Mouse (Mus musculus) kidney, postnatal 14 days (tissue): ENCODE measurements around the gene Tmem178.

Source experiments
- DNase-seq: peaks from one replicate; pipeline ENCODE4 v3.0.0; 2022; ENCODE audit warnings: mixed read lengths

Tmem178 gene

DNA sequence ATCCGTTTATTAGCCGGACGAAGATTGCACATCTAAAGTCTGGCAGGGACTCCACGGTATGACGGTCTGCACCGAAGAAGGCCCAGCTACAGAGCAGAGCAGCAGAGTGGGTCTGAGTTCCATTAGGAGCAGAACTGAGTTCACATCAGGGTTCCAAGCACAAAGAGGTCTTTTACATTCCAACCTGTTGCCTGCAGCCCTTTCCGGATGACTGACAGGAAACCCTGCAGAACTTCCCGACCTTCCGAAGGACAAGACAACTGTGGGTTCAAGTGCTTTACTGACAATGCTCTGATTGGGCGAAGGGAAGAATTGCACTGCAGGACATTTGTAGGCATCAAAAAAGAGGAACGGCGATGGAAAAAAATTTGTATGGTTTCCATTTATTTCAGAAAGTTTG lies 56.6 kb downstream of the Tmem178 start:
- no peak for DNase-seq

DNA sequence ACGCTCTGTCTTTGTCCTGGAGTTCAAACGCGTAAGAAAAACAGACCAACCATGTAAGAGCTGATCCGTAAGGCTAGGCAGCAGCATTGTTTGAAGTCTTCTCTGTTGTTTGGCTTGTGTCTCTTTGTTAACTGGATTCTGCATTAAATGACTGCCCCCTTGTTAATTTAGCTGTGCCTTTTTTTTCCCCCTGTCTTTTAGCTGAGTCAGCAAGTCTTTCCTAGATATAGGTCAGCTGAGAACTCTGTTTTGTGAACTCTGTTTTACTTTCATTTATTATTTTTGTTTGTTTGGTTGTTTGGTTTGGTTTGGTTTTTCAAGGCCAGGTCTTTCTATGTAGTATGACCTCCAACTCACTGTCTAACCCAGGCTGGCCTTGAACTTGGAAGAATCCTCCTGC lies 57.2 kb downstream of the Tmem178 start:
- DNase-seq = no peak

DNA sequence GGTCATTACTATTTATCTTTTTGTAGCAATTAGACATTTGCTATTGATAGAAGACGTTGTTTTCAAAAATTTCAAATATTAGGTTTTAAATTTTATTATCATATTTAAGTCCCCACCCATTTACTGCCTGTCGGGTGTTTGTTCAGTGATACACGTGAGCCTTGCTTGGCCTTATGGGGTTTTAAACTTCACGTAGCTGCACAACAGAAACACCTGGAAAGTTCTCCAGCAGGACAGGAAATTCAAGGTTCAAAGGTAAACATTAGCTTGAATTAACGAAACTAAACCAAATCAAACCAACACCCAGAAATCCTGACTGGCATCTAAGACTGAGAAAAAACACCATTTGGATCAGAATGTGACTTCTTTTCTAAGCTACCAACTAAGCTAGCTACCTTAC lies 57.7 kb downstream of the Tmem178 start:
- no peak for DNase-seq

DNA sequence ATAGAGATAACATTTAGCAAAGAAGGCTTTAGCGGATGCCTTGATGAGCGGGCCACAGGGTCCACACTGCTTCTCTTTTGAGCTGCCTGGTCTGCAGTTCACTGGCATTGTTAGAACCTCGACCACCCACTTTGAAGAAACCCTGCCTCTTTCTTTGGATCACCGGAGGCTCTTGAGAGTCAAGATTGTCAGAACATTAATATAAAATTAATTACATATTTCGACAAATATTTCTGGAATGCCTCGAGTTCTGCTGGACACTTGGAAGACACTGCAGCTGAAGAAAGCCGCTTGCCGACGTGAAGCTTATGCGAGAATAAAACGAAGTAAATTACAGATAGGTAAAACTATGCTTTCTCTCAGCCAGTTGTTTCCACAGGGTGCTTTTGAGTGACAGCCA lies 60.0 kb downstream of the Tmem178 start:
- DNase-seq = no peak

DNA sequence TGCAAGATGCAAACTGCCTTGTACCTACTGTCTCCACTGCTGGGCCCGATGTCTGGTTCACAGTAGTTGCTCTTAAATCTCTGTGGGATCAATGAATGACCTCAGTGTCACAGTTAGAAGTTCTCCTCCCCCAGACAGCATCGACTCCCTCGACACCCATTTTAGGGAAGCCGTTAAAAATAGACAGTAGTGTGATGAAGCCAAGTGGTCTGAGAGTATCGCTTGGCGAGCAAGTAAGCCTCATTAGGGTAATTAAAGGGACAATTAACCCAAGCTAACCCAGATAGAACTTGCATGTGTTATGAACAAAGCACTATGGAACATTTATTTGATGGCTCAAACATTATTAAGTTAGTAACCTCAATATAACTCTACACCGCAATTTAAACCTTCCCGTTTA lies 60.9 kb downstream of the Tmem178 start:
- no peak for DNase-seq

DNA sequence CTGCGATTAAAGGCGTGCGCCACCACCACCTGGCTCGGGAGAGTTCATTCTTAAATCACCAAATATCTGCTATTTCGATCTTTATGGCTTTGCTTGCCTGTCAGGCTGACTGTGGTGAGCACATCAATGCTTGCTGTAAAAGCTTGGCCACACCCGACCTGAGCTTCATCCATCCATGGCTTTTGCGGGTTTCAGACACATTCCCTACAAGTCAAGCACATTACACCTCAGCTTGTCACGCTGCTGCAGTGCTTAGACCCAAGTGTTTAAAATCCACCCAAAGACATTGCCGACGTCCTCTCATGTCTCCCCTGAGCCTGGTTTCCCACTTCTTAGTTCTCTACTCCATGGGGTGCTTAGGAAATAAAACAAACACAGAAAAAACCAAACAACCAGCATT lies 64.7 kb downstream of the Tmem178 start:
- DNase-seq = no peak

DNA sequence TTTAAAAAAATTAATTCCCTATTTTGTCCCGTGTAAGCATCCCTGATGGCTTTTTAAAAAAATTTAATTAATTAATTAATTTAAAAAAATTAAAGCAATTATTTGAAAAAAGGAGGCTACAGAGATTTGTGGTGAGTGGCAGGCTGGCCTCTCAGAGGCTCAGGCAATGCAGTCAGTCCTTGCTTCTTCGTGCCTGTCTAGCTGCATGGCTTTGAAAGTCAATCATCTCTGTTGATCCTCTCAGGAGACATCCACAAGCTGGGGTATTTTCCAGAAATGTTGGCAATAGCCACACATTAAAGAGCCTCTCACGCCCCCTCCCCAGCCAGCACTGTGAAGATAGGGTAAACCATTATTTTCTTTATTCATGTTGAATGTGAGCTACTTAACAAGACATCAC lies 65.8 kb downstream of the Tmem178 start:
- no peak for DNase-seq

DNA sequence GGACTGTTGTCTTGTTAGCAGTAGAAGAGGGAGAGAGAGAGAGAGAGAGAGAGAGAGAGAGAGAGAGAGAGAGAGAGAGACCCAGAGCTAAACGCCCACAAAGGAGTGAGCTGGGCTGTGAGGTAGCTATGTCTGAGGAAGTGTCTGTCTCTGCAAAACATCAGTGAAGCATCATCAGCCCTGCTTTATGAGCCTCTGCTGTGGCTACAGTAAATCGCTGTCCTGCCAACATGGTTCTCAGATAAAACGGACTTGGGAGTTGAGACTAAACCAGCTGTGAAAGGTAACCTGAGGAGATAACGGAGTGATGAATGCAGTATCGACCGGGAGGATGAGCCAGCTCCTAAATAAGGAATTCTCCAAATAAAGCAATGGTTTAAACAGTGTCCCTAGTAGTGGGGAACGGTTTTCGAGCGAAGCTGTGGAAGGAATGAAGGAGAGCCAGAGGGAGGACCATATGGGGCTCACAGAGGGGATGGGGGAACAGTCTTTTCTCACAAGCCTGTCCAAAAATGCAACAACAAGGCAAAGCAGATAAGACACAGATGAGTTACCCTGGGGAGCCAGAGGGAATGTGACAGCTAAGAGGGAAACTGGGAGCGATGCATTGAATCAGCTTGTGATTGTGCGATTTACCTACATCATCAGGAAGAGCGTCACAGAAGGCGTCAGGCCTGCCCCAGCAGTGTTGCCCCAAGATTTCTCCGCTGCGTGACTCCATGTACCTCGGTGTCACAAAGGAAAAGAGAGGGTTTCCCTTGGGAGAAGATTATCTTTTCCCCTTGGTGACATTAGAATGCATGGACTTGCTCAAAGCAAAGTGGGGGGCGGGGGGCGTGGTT lies 66.6 kb downstream of the Tmem178 start:
- DNase-seq = no peak

DNA sequence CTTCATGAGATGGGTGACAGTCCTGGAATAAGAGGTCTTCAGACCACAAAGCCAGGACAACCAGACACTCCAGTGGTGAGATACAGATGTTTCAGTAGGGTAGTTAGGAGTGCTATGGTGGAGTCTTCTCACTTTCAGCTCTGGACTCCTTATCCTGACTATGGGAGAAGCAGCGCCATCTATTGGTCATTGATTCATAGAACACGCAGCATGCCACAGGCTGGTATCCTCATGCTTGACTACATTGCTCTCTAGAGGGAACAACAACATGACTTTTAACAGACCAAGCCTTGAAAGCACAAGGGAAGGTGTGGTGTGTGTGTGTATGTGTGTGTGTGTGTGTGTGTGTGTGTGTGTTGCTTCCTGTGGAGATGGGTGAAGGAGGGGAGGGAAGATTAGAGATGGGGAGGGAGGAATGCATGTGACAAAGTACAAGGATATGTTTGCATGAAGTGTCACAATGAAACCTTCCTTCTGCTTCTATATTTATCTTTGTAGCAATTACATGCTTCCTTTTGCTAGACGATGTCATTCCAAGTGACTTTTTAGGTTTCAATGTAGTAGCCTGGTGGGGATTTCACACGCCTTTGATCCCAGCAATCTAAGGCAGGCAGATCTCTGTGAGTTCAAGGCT lies 71.5 kb downstream of the Tmem178 start:
- DNase-seq = peak; percentile 69

DNA sequence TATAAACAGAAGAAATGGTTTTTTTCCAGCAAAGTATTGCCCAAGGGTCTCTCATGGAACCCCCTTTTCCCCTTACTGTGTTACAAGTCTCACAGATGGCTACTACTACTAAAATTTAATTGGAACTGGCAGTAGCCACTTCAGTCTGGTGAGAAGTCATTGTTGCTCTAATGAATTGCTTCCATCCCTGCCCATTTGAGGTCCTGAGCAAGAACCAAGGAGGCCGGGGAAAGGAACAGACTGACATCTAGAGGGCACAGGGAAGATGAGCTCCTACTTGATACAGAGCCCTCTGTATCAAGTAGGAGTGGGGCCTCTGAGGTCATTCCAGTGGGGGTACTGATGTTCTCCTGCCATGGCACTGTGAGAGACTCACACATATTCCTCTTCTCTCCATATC lies 72.7 kb downstream of the Tmem178 start:
- DNase-seq = no peak

DNA sequence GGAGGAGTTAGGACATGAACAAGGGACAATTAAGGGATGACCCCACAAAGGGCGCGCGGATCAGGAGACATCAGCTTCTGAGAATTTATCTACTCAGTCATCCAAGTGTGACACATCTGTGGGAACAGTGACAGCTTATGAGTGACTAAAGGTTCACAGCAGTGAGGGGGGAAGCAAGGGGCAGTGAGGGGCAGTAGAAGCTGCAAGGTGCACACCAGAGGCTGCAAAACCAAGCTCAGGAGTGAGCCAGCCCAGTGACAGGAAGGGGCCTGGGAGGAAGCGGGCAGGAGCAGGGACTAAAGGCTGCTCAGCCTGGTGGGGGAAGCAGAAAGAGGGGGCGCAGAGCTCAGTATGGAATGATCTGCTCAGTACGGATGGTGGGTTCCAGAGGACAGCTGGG lies 82.9 kb downstream of the Tmem178 start:
- DNase-seq = no peak

DNA sequence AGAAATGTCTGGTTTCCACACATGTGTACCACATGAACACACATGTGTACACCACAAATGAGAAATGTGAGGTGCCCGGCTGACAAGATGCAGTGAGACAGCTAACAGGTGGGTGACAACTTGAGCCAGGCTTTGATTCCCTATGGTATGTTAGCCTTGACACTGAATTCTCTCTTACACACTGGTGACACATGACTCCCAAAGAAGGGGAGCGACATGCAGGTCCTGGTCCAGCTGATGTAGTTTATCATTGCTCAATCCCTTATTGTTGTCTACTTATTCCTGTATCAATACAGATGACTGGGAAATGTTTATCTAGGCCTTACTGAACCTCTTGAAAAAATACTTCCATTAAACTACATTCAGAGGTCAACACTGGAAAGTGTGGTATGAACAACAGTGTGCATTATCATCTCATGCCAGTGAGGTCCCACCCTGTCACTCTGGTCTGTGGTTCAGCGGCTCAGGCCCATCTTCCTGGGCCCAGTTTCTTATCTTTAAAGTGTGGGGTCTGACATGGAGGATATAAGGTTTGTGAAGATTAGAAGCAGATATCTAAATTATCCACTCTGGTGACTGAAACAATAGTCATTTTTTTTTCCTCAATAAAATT lies 87.5 kb downstream of the Tmem178 start:
- DNase-seq = no peak

DNA sequence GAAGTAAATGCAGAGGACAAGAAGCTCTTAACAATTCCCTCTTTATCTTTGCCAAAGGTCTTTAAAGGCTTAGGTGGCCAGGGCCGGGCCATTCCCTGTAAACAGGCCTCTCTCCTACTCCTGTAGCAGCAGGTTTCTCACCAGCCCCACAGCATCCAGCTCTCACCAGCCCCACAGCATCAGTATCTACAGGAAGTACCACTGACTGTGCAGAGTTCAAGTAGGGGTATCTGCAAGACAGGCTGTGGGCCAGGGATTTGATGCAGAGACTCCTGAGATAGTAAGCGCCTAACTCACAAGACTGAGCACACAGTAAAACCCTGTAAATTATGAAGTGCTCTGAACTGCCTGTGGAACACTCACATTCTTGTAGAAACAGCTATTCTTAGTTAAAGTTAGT lies 88.5 kb downstream of the Tmem178 start:
- no peak for DNase-seq

DNA sequence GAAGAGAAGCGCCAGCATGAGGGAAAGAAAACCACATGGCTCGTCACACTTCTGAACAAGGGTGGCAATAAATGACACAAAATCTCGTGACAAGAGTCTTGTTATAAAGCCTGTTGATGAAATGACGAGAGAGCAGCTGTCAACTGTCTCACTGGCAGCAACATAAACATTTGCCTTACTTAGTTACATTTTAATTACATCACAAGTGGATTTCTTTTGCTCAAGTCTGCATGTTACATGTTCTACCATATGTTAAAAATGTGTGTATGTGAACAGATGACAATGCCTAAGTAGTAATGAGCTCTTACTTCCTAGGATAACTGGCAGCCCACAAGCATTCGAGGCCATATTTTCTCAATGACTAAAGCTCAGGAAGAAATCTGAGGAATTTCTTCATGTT lies 90.9 kb downstream of the Tmem178 start:
- no peak for DNase-seq

DNA sequence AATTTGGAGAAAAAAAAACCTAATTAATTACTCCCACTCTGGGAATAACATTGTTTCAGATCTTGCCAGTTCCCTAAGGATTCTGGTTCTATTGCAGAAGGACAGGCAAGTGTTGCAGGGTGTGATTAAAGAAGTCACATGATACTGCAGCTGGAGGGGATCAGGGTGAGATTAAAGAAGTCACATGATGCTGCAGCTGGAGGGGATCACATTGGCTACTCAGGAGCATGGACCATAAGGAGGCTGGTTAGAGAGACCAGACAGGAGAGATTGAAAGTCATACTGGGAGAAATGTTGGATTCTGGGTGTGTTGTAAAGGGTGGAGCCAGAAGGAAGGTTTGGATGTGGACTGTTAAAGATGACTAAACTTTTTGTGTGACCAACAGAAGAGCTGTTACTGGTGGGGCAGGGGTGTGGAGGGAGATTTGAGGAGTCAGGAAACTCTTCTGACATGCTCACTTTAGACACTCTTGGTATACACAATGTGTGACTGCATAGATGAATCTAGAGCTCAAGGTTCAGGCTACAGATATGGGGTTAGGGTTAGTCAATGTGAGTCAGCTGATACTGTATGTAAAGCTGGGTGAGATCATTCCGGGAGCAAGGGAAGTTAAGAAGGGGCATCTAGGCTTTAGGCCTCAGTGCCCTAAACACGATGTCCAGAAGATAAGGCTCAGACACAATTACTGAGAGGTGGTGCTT lies 94.4 kb downstream of the Tmem178 start:
- no peak for DNase-seq

DNA sequence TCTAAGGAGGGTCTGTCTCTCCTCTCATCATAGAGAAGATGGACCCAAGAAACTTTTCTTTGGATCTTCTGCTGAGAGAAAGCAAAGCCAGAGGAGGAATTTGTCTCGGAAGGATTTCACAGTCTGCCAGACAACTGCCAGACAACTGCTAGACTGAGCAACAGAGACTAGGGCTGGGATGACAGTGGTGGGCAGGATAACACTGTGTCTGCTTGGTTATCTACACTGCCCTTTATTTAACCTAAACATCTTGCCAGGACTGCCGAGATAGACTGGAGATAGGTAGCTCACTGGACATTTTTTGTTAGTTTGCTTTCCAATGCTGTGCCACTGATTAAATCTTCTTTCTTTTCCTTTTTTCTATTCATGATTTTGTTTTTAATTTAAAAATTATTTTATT lies 97.2 kb downstream of the Tmem178 start:
- DNase-seq = no peak

DNA sequence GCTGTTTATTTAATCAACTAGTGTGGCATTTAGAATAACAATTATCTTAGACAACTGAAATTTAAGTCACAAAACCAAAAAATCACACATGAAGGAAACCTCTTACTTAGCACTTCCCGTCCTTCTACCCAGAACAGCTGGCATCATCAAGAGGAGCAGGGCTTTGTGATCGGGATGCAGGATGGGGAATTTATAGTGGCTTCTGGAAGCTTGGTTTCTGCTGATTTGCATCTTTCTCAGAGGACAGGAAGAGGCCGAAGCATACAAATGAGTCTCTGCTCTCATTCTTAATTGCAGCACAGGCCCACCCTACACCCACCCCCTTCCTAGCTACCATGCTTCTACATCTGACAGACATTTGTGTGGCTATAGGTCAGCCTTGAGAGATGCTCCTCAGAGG lies 99.9 kb downstream of the Tmem178 start:
- DNase-seq = no peak

DNA sequence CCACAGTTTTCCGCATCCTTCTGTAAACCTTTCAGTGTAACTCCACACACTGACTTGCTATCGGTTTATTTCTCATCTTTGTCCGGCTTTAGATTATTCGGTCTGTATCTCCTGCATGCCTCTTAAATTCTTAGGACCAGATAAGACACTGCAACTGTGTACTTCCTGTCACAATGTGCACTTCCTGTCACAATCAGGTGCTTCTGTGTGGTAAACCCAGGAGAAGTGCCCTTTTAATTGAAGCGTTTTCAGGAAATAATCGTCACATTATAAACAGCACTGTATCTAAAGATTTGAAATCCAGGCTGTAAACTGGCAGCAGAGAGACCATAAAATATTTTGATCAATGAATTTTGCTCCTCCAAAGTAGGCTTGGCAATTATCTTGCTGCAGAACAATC lies 100.7 kb downstream of the Tmem178 start:
- DNase-seq = no peak

DNA sequence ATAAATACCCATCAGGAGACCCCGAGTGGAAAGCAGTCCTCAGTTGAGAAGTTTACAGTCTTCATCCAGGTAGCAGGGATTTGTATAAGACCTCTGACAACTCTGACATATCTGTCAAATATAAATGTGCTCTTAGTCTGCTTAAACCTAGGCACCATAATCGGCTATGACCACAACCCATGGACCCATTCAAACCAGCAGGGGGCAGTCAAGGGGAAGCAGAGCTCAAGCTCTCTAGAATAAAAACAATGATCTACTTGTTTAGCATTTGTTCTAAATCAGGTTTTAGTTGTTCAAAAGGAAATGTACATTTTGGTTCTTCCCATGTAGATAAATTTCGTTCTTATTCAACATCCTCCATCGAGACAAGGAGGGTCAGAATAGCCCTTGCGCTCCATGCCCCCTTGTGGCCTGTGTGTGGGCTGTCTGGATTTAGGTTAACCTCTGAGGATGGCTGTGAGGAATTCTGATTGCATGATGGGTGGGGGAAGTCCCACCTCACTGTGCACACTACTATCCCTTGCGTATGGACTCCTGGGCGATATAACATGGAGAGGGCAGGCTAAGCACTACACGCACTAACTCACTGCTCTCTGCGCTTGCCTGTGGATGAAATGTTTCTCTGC lies 101.2 kb downstream of the Tmem178 start:
- DNase-seq = peak; percentile 19

DNA sequence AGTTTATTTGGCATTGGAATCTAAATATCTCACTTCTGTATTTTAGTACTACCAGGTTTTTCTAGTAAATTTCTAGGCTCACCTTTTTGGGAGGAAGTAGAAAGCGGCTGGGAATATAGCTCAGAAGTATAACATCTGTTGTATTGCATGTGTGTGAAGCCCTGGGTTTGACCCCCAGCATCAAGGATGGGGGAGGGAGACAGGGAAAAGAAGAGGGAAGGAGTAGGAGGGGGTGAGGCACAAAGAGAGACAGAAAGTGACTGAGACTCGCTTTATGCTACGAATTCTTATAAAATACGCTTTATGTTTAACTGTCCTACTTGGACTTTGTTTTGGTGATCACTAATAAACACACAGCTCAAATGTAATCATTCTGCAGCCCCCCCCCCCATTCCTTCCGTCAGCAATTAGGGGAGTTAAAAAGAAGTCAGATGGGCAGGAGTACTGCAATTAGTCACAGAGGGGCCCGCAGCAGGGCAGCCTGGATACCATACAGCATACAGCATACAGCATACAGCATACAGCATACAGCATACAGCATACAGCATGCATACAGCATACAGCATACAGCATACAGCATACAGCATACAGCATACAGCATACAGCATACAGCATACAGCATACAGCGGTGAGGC lies 103.6 kb downstream of the Tmem178 start:
- no peak for DNase-seq
